Mouse (Mus musculus) CD4-positive, CD25-positive, alpha-beta regulatory T cell (primary cell): ENCODE results near the gene Pigu. TPM values are rescaled to one million over a fixed set of nuclear protein-coding genes. Genes with fewer than 3 reads are reported as not detected.

ENCODE experiments used
- polyA plus RNA-seq: library from polyadenylated mRNA; unstranded; fragments of 100-300 nt; shearing (Covaris generic); gene quantifications from one replicate; pipeline ENCODE4 v1.2.1, GENCODE M21; 2017

Gene Pigu
- polyA plus RNA-seq = 47.1 TPM

GRCm38 (mm10) chr2:155356971-155357591 is at the start of gene Pigu:
Pigu (minus strand) TSS chr2:155357430.

GRCm38 (mm10) chr2:155380261-155381059 is 23.2 kb upstream of the Pigu start, which contains the start of gene Trp53inp2:
Trp53inp2 (plus strand) TSS chr2:155381059.

GRCm38 (mm10) chr2:155276195-155276594 is 81.0 kb downstream of the Pigu start, which contains the start of gene Map1lc3a:
Map1lc3a (plus strand) TSS chr2:155276297.

GRCm38 (mm10) chr2:155236362-155236992 is 120.8 kb downstream of the Pigu start, which contains the start of gene Dynlrb1:
Dynlrb1 (plus strand) TSS chr2:155236533.

Other genes with a start within 250 kb of the Pigu start
- 95.8 TPM for gene Itch, start 223.9 kb downstream of the Pigu start, polyA plus RNA-seq
- gene Dynlrb1, start 120.9 kb downstream of the Pigu start, polyA plus RNA-seq = 283 TPM
- 11.1 TPM for gene Map1lc3a, start 81.1 kb downstream of the Pigu start, polyA plus RNA-seq
- 3.5 TPM for gene Trp53inp2, start 23.6 kb upstream of the Pigu start, polyA plus RNA-seq
- 31.9 TPM for gene Ncoa6, start 116.5 kb upstream of the Pigu start, polyA plus RNA-seq
- 68.4 TPM for gene Acss2, start 160.5 kb upstream of the Pigu start, polyA plus RNA-seq
- 13.0 TPM for gene Ggt7, start 160.8 kb upstream of the Pigu start, polyA plus RNA-seq
- 11.5 TPM for gene Gss, start 235.4 kb upstream of the Pigu start, polyA plus RNA-seq